Mouse (Mus musculus) naive thymus-derived CD4-positive, alpha-beta T cell, adult 2 months (primary cell): ENCODE results near the gene Abcc10.

Source experiments
- DNase-seq: peaks from one replicate; pipeline ENCODE4 v3.0.0-alpha.2; 2011; ENCODE audit warnings: low read depth

Abcc10 gene

GRCm38 (mm10) chr17:46285407-46285806, 42.7 kb downstream of the Abcc10 start:
- no peak for DNase-seq

GRCm38 (mm10) chr17:46284653-46285052, 43.5 kb downstream of the Abcc10 start:
- no peak for DNase-seq

GRCm38 (mm10) chr17:46283911-46284310, 44.2 kb downstream of the Abcc10 start:
- DNase-seq = no peak

- no peak for DNase-seq
These were observed 45.0 kb downstream of the Abcc10 start for GRCm38 (mm10) chr17:46283140-46283539.

- DNase-seq = peak; percentile 87
These were observed 45.5 kb downstream of the Abcc10 start, which contains the start of gene Tjap1 for GRCm38 (mm10) chr17:46282483-46283123. Tjap1 (minus strand) TSS chr17:46283026.

- DNase-seq = no peak
These were observed 50.0 kb downstream of the Abcc10 start for GRCm38 (mm10) chr17:46278011-46278765.

- no peak for DNase-seq
These were observed 50.6 kb downstream of the Abcc10 start for GRCm38 (mm10) chr17:46277586-46277985.

- no peak for DNase-seq
These were observed 52.6 kb downstream of the Abcc10 start for GRCm38 (mm10) chr17:46275506-46275905.

- no peak for DNase-seq
These were observed 53.1 kb downstream of the Abcc10 start for GRCm38 (mm10) chr17:46275034-46275433.

GRCm38 (mm10) chr17:46274465-46274864, 53.7 kb downstream of the Abcc10 start:
- DNase-seq = no peak

- DNase-seq = no peak
These were observed 54.3 kb downstream of the Abcc10 start for GRCm38 (mm10) chr17:46273803-46274236.

- DNase-seq = no peak
These were observed 55.5 kb downstream of the Abcc10 start for GRCm38 (mm10) chr17:46272675-46273074.

- DNase-seq = no peak
These were observed 56.1 kb downstream of the Abcc10 start for GRCm38 (mm10) chr17:46272058-46272457.

GRCm38 (mm10) chr17:46269771-46270534, 58.2 kb downstream of the Abcc10 start:
- no peak for DNase-seq

- DNase-seq = no peak
These were observed 60.0 kb downstream of the Abcc10 start for GRCm38 (mm10) chr17:46268026-46268720.

GRCm38 (mm10) chr17:46267511-46267910, 60.6 kb downstream of the Abcc10 start:
- no peak for DNase-seq

- DNase-seq = no peak
These were observed 61.2 kb downstream of the Abcc10 start for GRCm38 (mm10) chr17:46266986-46267385.

GRCm38 (mm10) chr17:46265918-46266618, 62.1 kb downstream of the Abcc10 start:
- peak; percentile 82 for DNase-seq

- no peak for DNase-seq
These were observed 62.6 kb downstream of the Abcc10 start for GRCm38 (mm10) chr17:46265502-46265901.

- no peak for DNase-seq
These were observed 65.9 kb downstream of the Abcc10 start for GRCm38 (mm10) chr17:46262201-46262694.

- DNase-seq = no peak
These were observed 68.5 kb downstream of the Abcc10 start for GRCm38 (mm10) chr17:46259675-46260074.
